Mouse (Mus musculus) liver, embryonic 14.5 days (tissue): ENCODE data around the gene E2f3. TPM values are rescaled to one million over a fixed set of nuclear protein-coding genes. Genes with fewer than 3 reads are reported as not detected.

Experiments
- ATAC-seq: fragments of 200-750 bp; cut with Nextera tagmentation; 2 replicates; pipeline ENCODE4 v1.8.0; 2017; ENCODE audit warnings: moderate number of reproducible peaks, mild to moderate bottlenecking, moderate library complexity; ENCODE audit not compliant: insufficient read depth
- DNase-seq, 3 experiments: peaks; one replicate each; pipeline ENCODE4 v3.0.0-alpha.2; 2012 to 2013; ENCODE audit warnings: low read depth in 3 of 3, low spot score in 3 of 3
- H3K27ac ChIP-seq: fragments of 300-500 bp; sonication (generic); 2 replicates; pipeline ENCODE4 v1.5.1; 2014; ENCODE audit warnings: moderate library complexity, mild to moderate bottlenecking, control low read depth, inconsistent platforms
- H3K27me3 ChIP-seq: fragments of 300-500 bp; sonication (generic); 2 replicates; pipeline ENCODE4 v1.6.1; 2014; ENCODE audit warnings: mild to moderate bottlenecking, low read length, moderate library complexity; ENCODE audit not compliant: control insufficient read depth, insufficient read depth
- H3K36me3 ChIP-seq: fragments of 300-500 bp; sonication (generic); replicated peaks from 2 replicates; pipeline ENCODE4 v1.6.1; 2014; ENCODE audit warnings: low read depth; ENCODE audit not compliant: control insufficient read depth, insufficient read depth
- H3K4me1 ChIP-seq, 2 experiments: fragments of 200-500 bp in 1 of 2; fragments of 300-500 bp in 1 of 2; sonication (generic) in 1 of 2; replicated peaks; 2 replicates each; pipeline ENCODE4 v1.6.1; 2012 to 2014; ENCODE audit warnings: antibody characterized with exemption in 1 of 2, inconsistent platforms in 1 of 2, low read length in 1 of 2; ENCODE audit not compliant: control insufficient read depth in 2 of 2, insufficient read depth in 2 of 2
- H3K4me2 ChIP-seq: fragments of 300-500 bp; sonication (generic); 2 replicates; pipeline ENCODE4 v1.6.1; 2014; ENCODE audit warnings: low read depth, mild to moderate bottlenecking, control low read depth, moderate library complexity
- H3K4me3 ChIP-seq, 2 experiments: fragments of 200-500 bp in 1 of 2; fragments of 300-500 bp in 1 of 2; sonication (generic) in 1 of 2; 2 replicates each; pipeline ENCODE4 v1.5.1; 2012 to 2014; ENCODE audit warnings: low read depth in 2 of 2, low read length in 2 of 2, mild to moderate bottlenecking in 2 of 2, control low read depth in 1 of 2, inconsistent platforms in 1 of 2, moderate library complexity in 1 of 2; ENCODE audit not compliant: insufficient read depth in 1 of 2
- H3K9ac ChIP-seq: fragments of 300-500 bp; sonication (generic); replicated peaks from 2 replicates; pipeline ENCODE4 v1.6.1; 2014; ENCODE audit warnings: mild to moderate bottlenecking, control low read depth, moderate library complexity
- H3K9me3 ChIP-seq: fragments of 300-500 bp; sonication (generic); 2 replicates; pipeline ENCODE4 v1.6.1; 2016; ENCODE audit warnings: low read length, mixed read lengths; ENCODE audit not compliant: control insufficient read depth
- CTCF ChIP-seq: IDR thresholded peaks from 2 replicates; pipeline ENCODE4 v1.5.1; 2016; ENCODE audit warnings: antibody characterized with exemption, low read depth, control low read depth
- EP300 ChIP-seq: IDR thresholded peaks from 2 replicates; pipeline ENCODE4 v1.6.1; 2016; ENCODE audit warnings: antibody characterized with exemption, low read depth
- WGBS: fragments of 180-500 bp; shearing (Covaris S2); extraction: QIAGEN DNeasy Blood & Tissue Kit; methylation state at CpG from one replicate; pipeline ENCODE4 v1.1.7; 2014; ENCODE audit not compliant: insufficient replicate concordance; 5-methylcytosine and 5-hydroxymethylcytosine counted together
- polyA plus RNA-seq, 2 experiments: library from polyadenylated mRNA; depleted of rRNA in 1 of 2; stranded (reverse) in 1 of 2; unstranded in 1 of 2; fragments of >200 nt; fragmentation: Nextera tagmentation in 1 of 2; extraction: Ambion mirVana in 1 of 2; gene quantifications; 2 replicates each; pipeline versions ENCODE4 v1.2.1 to v1.2.3; 2012 to 2014

E2f3 gene
- polyA plus RNA-seq, 2 experiments, result 3.4 to 5.5 TPM

GRCm38 (mm10) chr13:29985101-29985854 lies 585 bp downstream of the E2f3 start:
- Histone ChIP-seq H3K4me3 (peak overlapping the region; percentile 75 to 82), H3K27me3 (no peaks in the 10 kb centered on the region), H3K9me3 (no peaks in the 10 kb centered on the region), H3K9ac (peak overlapping the region; percentile 96), H3K36me3 (no peaks in the 10 kb centered on the region), H3K27ac (peak overlapping the region; percentile 74), H3K4me2 (peak overlapping the region; percentile 94), H3K4me1 (peaks cover 8 to 22% of the 10 kb centered on the region in 2 experiments)
- WGBS, result under 1% methylated on average over 58 of the region's 62 CpGs
- DNase-seq (no peak), ATAC-seq (no peak)
- TF ChIP-seq EP300 (0 out of 2 replicates have a peak, but pooled peaks have one; percentile 18), CTCF (no peak)

- peak; percentile 7; the same call in 1 of the 2 replicates for ATAC-seq
- peak overlapping the region; percentile 94 for H3K4me2 ChIP-seq
- H3K36me3 ChIP-seq, result 0 out of 2 replicates have a peak, but pooled peaks cover 4% of the 10 kb centered on the region
- WGBS, result under 1% methylated on average over 46 of the region's 69 CpGs
- H3K4me1 ChIP-seq, result peaks cover 8 to 27% of the 10 kb centered on the region in 2 experiments
- DNase-seq, result peak; percentile 46 to 54 (median 47)
- no peaks in the 10 kb centered on the region for H3K27me3 ChIP-seq
- H3K27ac ChIP-seq, result peak overlapping the region; percentile 74
- no peaks in the 10 kb centered on the region for H3K9me3 ChIP-seq
- peak overlapping the region; percentile 96 for H3K9ac ChIP-seq
- TF ChIP-seq CTCF (no peak), EP300 (no peak)
- peak overlapping the region; percentile 75 to 82 for H3K4me3 ChIP-seq
These were observed 1.4 kb downstream of the E2f3 start for GRCm38 (mm10) chr13:29984286-29985100.

- TF ChIP-seq CTCF, result no peak
- TF ChIP-seq EP300, result no peak
- no peak for DNase-seq
- H3K4me2 ChIP-seq, result peak overlapping the region; percentile 94
- H3K36me3 ChIP-seq, result 0 out of 2 replicates have a peak, but pooled peaks cover 4% of the 10 kb centered on the region
- H3K4me3 ChIP-seq, result peak overlapping the region; percentile 75 to 82
- peak overlapping the region; percentile 39 for H3K27ac ChIP-seq
- WGBS, result under 1% methylated on average over 35 of the region's 35 CpGs
- ATAC-seq, result no peak
- peak overlapping the region; percentile 96 for H3K9ac ChIP-seq
- no peaks in the 10 kb centered on the region for H3K9me3 ChIP-seq
- H3K4me1 ChIP-seq, result peaks cover 8 to 33% of the 10 kb centered on the region in 2 experiments
- no peaks in the 10 kb centered on the region for H3K27me3 ChIP-seq
These were observed 2.2 kb downstream of the E2f3 start for GRCm38 (mm10) chr13:29983523-29984191.

GRCm38 (mm10) chr13:29983037-29983436 lies 2.8 kb downstream of the E2f3 start:
- Histone ChIP-seq H3K27me3 (no peaks in the 10 kb centered on the region), H3K4me2 (peak overlapping the region; percentile 94), H3K4me1 (peaks cover 8 to 30% of the 10 kb centered on the region in 2 experiments), H3K9me3 (no peaks in the 10 kb centered on the region), H3K4me3 (peak overlapping the region; percentile 75 to 82), H3K36me3 (0 out of 2 replicates have a peak, but pooled peaks cover 4% of the 10 kb centered on the region), H3K27ac (no peak overlapping the region), H3K9ac (peak overlapping the region; percentile 96; the same call in 1 of the 2 replicates)
- 37% methylated on average over 6 of the region's 6 CpGs for WGBS
- DNase-seq, result no peak
- no peak for ATAC-seq
- peak; percentile 52 for TF ChIP-seq CTCF
- TF ChIP-seq EP300, result no peak
